Mouse (Mus musculus) cerebellum, adult 2 months (tissue): ENCODE data around the gene Nt5c2.
"Not testable (repeated sequence)": the region's sequence is repeated elsewhere in the genome, so short reads cannot be mapped to it uniquely, and the experiment has no call there.

Experiments
- CTCF ChIP-seq: fragments of 200-500 bp; IDR thresholded peaks from 2 replicates; pipeline ENCODE4 v1.5.1; 2011; ENCODE audit warnings: low read depth, mild to moderate bottlenecking, control low read depth, low read length, moderate library complexity, borderline replicate concordance; ENCODE audit not compliant: insufficient read depth
- POLR2A ChIP-seq: fragments of 200-500 bp; IDR thresholded peaks from 2 replicates; pipeline ENCODE4 v1.6.1; 2011; ENCODE audit warnings: low read length, control low read depth, borderline replicate concordance; ENCODE audit not compliant: insufficient read depth

DNA sequence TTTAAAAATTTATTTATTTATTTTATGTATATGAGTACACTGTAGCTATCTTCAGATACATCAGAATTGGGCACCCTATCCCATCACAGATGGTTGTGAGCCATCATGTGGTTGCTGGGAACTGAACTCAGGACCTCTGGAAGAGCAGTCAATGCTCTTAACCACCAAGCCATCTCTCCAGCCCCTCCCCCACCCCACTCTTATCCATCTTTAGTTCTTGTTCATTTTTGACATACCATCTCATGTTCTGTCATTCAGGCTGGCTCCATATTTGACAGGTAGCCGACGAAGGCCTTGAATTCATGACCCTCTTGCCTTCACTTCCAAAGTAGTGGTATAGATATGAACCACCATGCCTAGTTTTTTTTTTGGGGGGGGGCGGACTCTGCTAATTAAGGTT, 36.9 kb downstream of the Nt5c2 start:
- TF ChIP-seq CTCF, POLR2A: not testable (repeated sequence)
